Mouse (Mus musculus) heart, adult 18-20 months (tissue): ENCODE measurements around the gene Car12. TPM values are rescaled to one million over a fixed set of nuclear protein-coding genes. Genes with fewer than 3 reads are reported as not detected.

Experiments
- DNase-seq, 2 experiments: peaks; one replicate each; pipeline ENCODE4 v3.0.0; 2021 to 2022; ENCODE audit warnings: mixed read lengths in 1 of 2
- total RNA-seq, 2 experiments: library from RNA; stranded (reverse); gene quantifications; 2 replicates each; pipeline ENCODE4 v1.2.3; 2021

The Car12 gene
- total RNA-seq, 2 experiments from 2014 or later: not detected

- peak; percentile 29 to 31 for DNase-seq
These were observed 2.9 kb upstream of the Car12 start for GRCm38 (mm10) chr9:66710626-66711025.

- DNase-seq: no peak
These were observed 583 bp downstream of the Car12 start for GRCm38 (mm10) chr9:66714022-66714515.

- no peak for DNase-seq
These were observed 1.9 kb downstream of the Car12 start for GRCm38 (mm10) chr9:66715361-66715760.

- DNase-seq: no peak
These were observed 3.0 kb downstream of the Car12 start for GRCm38 (mm10) chr9:66716533-66716932.

- DNase-seq: no peak
These were observed 7.4 kb downstream of the Car12 start for GRCm38 (mm10) chr9:66720686-66721450.

- no peak for DNase-seq
These were observed 8.8 kb downstream of the Car12 start for GRCm38 (mm10) chr9:66722187-66722868.

- DNase-seq: no peak
These were observed 9.4 kb downstream of the Car12 start for GRCm38 (mm10) chr9:66722869-66723272.

GRCm38 (mm10) chr9:66725591-66725990 lies 12.1 kb downstream of the Car12 start:
- no peak for DNase-seq

GRCm38 (mm10) chr9:66727333-66727732 lies 13.8 kb downstream of the Car12 start:
- no peak for DNase-seq

GRCm38 (mm10) chr9:66730556-66730955 lies 17.1 kb downstream of the Car12 start:
- no peak for DNase-seq

- DNase-seq: no peak
These were observed 17.8 kb downstream of the Car12 start for GRCm38 (mm10) chr9:66731284-66731683.

- peak; percentile 23 to 44 for DNase-seq
These were observed 19.6 kb downstream of the Car12 start for GRCm38 (mm10) chr9:66732791-66733691.

GRCm38 (mm10) chr9:66734568-66734967 lies 21.1 kb downstream of the Car12 start:
- no peak for DNase-seq

GRCm38 (mm10) chr9:66735122-66735521 lies 21.6 kb downstream of the Car12 start:
- no peak for DNase-seq

GRCm38 (mm10) chr9:66736016-66736415 lies 22.5 kb downstream of the Car12 start:
- no peak for DNase-seq

- no peak for DNase-seq
These were observed 23.1 kb downstream of the Car12 start for GRCm38 (mm10) chr9:66736551-66736950.

- no peak for DNase-seq
These were observed 26.0 kb downstream of the Car12 start for GRCm38 (mm10) chr9:66739516-66739915.

GRCm38 (mm10) chr9:66744531-66744930 lies 31.0 kb downstream of the Car12 start:
- DNase-seq: no peak

GRCm38 (mm10) chr9:66748390-66748789 lies 34.9 kb downstream of the Car12 start:
- no peak for DNase-seq

- DNase-seq: no peak
These were observed 39.4 kb downstream of the Car12 start for GRCm38 (mm10) chr9:66752849-66753248.

GRCm38 (mm10) chr9:66760991-66761390 lies 47.5 kb downstream of the Car12 start:
- DNase-seq: no peak

- no peak for DNase-seq
These were observed 55.2 kb downstream of the Car12 start for GRCm38 (mm10) chr9:66768721-66769120.
